Mouse (Mus musculus): ENCODE results near the gene Kdm5c. TPM values are rescaled to one million over a fixed set of nuclear protein-coding genes. Genes with fewer than 3 reads are reported as not detected.

Gene Kdm5c
- 25.2 and 33.0 TPM in 2 replicates for polyA plus RNA-seq (2012; ENCODE audit: insufficient read depth, insufficient read length, missing spikeins)

DNA sequence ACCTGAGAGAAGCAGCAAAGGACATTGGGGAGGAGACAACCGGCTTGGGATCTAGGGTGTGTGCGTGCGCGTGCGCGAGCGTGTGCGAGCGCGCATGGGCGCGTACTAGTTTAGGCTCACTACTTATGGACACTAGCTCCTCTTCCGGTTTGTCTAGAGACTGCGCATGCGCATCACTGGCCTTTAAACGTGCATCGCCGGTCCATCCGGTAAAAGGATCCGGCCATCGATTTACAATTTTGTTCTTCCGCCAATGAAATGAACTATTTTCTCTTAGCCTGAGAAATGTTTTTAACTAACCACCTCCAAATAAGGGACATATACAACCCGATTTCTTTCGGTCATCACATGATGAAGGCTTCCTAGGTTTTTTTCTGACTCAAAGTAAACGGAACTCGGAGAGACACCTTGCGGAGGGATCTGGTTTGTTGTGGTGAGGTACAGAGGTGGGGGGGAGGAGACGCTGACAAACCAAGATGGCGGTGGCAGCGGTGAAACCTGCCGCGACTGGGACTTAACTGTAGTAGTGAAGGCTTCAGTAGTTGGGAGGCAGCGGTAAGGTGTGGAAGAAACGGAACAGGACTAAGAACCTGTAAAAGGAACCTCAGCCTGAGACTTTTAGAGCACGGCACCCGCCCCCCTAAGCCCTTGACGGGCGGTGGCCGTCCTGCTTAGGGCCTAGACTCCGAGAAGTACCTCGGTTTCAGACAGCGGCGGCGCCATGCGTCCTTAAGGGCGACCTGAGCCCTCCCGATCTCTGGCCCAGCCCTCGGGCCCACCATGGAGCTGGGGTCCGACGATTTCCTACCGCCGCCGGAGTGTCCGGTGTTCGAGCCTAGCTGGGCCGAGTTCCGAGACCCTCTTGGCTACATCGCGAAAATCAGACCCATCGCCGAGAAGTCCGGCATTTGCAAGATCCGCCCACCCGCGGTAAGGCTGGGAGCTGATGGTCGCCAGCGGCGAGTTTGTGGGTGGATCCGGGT lies at the start of gene Kdm5c:
Gene Kdm5c (plus strand): TSS at position 240 of the 983 bp plus-strand sequence.
- 0 out of 2 replicates have a peak, but pooled peaks cover 2% of the 10 kb centered on the region for H3K4me1 ChIP-seq (ENCODE audit: control insufficient read depth, insufficient read depth, insufficient read length, low read length)
- H3K27ac ChIP-seq (replicated peaks; ENCODE audit: low read depth, low read length): peak within 1 kb of the TSS; percentile 96
- peak within 1 kb of the TSS; percentile 100 for H3K4me3 ChIP-seq (ENCODE audit: insufficient read depth, low read depth, low read length)

- Histone ChIP-seq H3K27ac (replicated peaks; ENCODE audit: low read depth, low read length) (no peak overlapping the region), H3K4me3 (ENCODE audit: insufficient read depth, low read depth, low read length) (no peak overlapping the region), H3K4me1 (ENCODE audit: control insufficient read depth, insufficient read depth, insufficient read length, low read length) (no peaks in the 10 kb centered on the region)
Measured at GRCm38 (mm10) chrX:152187151-152187550, 45.7 kb upstream of the Kdm5c start.

DNA sequence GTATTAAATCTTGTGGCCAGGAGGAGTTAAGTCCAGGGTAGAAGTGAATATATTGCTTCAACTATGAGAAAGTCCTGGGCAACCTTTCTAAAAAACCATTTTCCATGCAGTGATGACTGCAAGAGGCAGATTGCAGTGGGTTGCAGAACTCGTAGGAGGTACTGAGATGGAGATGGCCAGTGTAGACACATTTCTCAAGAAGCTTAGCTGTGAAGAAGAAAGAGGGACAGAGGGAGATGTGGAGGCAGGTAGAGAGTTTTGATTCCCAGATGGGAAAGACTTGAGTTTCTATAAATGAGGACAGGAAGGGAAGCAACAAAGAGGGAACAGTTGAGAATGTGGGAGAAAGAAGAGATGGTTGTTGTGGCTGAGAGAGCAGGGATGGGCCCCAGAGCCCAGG lies 41.6 kb upstream of the Kdm5c start:
- H3K27ac ChIP-seq (replicated peaks; ENCODE audit: low read depth, low read length): no peak overlapping the region
- H3K4me1 ChIP-seq (ENCODE audit: control insufficient read depth, insufficient read depth, insufficient read length, low read length): peaks cover 3% of the 10 kb centered on the region; the same call in 1 of the 2 replicates
- no peak overlapping the region for H3K4me3 ChIP-seq (ENCODE audit: insufficient read depth, low read depth, low read length)

DNA sequence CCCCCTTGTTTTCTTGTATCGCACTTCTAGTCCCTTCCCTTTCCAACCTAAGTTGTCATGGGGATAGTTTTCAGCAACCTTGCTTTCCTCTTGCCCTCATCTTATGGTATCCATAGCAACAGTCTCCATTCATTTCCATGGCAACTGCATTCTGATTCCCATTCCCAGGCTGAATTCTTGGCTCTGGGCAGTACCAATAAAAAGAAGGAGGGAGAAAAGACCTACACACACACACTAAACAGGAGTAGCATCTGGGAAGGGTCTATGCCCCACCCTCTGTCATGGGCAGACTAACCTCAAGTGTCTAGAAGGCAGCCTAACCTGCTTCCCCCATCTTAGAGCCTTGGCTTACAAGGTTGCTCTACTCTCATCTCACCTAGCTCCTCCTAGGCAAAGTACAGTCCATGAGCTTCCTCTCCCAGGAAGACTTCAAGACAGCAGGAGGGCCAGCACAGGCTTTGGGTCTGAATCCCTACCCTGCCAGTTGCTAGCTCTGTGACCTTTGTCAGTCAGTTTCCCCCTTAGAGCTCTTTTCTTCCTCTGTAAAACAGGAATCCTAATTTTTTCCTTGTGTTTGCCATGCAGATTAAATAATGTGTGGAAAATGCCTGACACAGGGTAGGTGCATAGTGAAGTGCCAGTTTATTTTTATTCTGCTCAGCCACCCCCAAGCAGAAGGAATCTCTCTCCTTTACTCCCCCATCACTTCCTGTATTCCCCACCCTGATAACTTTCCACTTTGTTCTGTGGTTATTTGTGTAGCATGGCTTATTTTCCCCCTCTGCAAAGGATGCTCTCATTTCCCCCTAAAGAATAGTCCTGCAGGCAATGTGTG lies 34.8 kb upstream of the Kdm5c start:
- H3K4me1 ChIP-seq (ENCODE audit: control insufficient read depth, insufficient read depth, insufficient read length, low read length): peaks cover 3% of the 10 kb centered on the region
- no peak overlapping the region for H3K4me3 ChIP-seq (ENCODE audit: insufficient read depth, low read depth, low read length)
- no peak overlapping the region for H3K27ac ChIP-seq (replicated peaks; ENCODE audit: low read depth, low read length)

- no peaks in the 10 kb centered on the region; the same call in 1 of the 2 replicates for H3K4me1 ChIP-seq (ENCODE audit: control insufficient read depth, insufficient read depth, insufficient read length, low read length)
- H3K27ac ChIP-seq (replicated peaks; ENCODE audit: low read depth, low read length): no peak overlapping the region
- no peak overlapping the region for H3K4me3 ChIP-seq (ENCODE audit: insufficient read depth, low read depth, low read length)
Measured at GRCm38 (mm10) chrX:152201737-152202421, 30.9 kb upstream of the Kdm5c start.

DNA sequence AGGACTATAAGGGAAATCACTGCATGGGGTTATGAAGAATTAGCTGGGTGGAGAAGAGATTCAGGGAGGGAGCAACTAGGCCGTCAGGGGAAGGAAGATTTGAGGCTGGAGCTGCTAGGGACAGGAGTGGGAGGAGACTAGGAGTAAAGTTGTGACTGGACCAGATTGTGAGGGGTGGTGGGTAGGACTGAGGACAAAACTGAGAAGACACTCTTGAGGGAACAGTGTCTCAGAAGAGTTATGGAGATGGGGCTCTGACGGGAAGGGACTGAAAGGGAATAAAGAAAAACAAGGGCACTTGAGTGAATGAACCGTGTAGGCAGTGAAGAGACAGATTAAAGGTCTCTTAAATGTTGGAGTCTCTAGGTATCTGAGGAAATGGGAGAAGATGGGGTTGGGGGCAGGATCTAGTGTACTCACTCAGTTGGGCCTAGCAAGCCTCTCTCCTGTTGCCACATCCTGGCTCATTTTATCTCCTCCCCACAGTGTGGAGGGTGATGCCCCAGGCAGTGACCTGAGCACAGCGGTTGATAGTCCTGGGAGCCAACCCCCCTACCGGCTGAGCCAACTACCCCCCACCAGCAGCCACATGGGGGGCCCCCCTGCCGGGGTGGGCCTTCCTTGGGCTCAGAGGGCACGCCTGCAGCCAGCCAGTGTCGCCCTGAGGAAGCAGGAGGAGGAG lies 30.3 kb upstream of the Kdm5c start:
- Histone ChIP-seq H3K4me1 (ENCODE audit: control insufficient read depth, insufficient read depth, insufficient read length, low read length) (no peaks in the 10 kb centered on the region; the same call in 1 of the 2 replicates), H3K4me3 (ENCODE audit: insufficient read depth, low read depth, low read length) (no peak overlapping the region), H3K27ac (replicated peaks; ENCODE audit: low read depth, low read length) (no peak overlapping the region)

DNA sequence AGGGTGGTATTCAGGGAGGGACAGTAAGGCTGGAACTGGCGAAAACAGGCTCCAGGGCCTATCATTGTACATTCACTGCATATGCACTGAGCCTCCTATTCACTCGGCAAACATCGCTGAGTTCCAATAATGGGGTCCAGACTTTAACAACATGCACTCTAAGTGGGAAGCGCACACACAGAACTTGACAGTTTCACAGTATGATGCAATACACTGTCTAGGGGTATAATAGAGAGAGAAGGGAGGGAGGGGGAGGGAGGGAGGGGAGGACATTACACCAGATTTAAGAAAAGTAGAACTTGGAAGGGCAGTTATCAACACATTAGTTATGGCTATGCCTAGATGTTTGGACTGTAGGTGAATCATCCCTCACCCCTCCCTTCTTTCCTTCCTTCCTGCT lies 29.6 kb upstream of the Kdm5c start:
- H3K4me1 ChIP-seq (ENCODE audit: control insufficient read depth, insufficient read depth, insufficient read length, low read length): no peaks in the 10 kb centered on the region
- no peak overlapping the region for H3K27ac ChIP-seq (replicated peaks; ENCODE audit: low read depth, low read length)
- no peak overlapping the region for H3K4me3 ChIP-seq (ENCODE audit: insufficient read depth, low read depth, low read length)

GRCm38 (mm10) chrX:152205486-152205885 lies 27.3 kb upstream of the Kdm5c start:
- no peaks in the 10 kb centered on the region for H3K4me1 ChIP-seq (ENCODE audit: control insufficient read depth, insufficient read depth, insufficient read length, low read length)
- no peak overlapping the region for H3K27ac ChIP-seq (replicated peaks; ENCODE audit: low read depth, low read length)
- H3K4me3 ChIP-seq (ENCODE audit: insufficient read depth, low read depth, low read length): no peak overlapping the region

- Histone ChIP-seq H3K27ac (replicated peaks; ENCODE audit: low read depth, low read length) (no peak overlapping the region), H3K4me1 (ENCODE audit: control insufficient read depth, insufficient read depth, insufficient read length, low read length) (no peaks in the 10 kb centered on the region), H3K4me3 (ENCODE audit: insufficient read depth, low read depth, low read length) (no peak overlapping the region)
Measured at GRCm38 (mm10) chrX:152214703-152215102, 18.1 kb upstream of the Kdm5c start.

GRCm38 (mm10) chrX:152218529-152218928 lies 14.3 kb upstream of the Kdm5c start:
- Histone ChIP-seq H3K4me3 (ENCODE audit: insufficient read depth, low read depth, low read length) (no peak overlapping the region), H3K4me1 (ENCODE audit: control insufficient read depth, insufficient read depth, insufficient read length, low read length) (no peaks in the 10 kb centered on the region; the same call in 1 of the 2 replicates), H3K27ac (replicated peaks; ENCODE audit: low read depth, low read length) (no peak overlapping the region)

DNA sequence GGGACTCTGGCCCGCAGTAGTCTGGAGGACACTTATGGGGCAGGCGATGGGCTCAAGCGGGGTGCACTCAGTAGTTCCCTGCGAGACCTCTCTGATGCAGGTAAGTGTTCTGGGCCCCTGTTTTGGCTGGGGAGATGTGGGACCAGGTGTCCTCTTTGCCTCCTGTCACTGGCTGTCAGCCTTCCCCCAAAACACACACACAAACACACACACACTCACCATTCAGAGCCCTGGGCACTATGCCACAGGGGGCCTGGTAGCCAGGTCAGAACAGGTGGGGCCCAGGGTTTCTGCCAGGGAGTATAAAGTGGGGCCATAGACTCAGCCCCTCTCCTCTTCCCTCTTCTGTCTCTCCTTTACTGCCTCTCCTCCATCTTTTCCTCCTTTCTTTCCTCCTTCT lies 11.1 kb upstream of the Kdm5c start:
- no peak overlapping the region for H3K27ac ChIP-seq (replicated peaks; ENCODE audit: low read depth, low read length)
- no peaks in the 10 kb centered on the region; the same call in 1 of the 2 replicates for H3K4me1 ChIP-seq (ENCODE audit: control insufficient read depth, insufficient read depth, insufficient read length, low read length)
- no peak overlapping the region for H3K4me3 ChIP-seq (ENCODE audit: insufficient read depth, low read depth, low read length)

DNA sequence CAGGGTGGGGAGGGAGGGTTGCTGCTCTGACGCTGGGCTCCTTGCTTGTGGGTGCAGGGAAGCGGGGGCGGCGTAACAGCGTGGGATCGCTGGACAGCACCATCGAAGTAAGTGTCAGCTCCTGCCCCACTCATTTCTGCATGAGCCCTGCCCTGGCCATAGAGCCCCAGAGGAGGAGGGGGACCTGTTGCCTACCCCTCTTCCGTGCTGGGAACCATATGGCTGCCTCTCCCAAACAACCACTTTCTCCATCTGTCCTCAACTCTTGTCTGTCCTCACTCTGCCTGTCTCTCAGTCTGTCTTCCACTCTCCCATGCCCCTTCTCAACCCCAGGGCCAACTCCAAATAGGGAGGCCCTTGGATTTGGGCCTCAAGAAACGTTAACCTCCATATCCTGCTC lies 10.6 kb upstream of the Kdm5c start:
- Histone ChIP-seq H3K4me3 (ENCODE audit: insufficient read depth, low read depth, low read length) (no peak overlapping the region), H3K4me1 (ENCODE audit: control insufficient read depth, insufficient read depth, insufficient read length, low read length) (no peaks in the 10 kb centered on the region; the same call in 1 of the 2 replicates), H3K27ac (replicated peaks; ENCODE audit: low read depth, low read length) (no peak overlapping the region)

GRCm38 (mm10) chrX:152223313-152223712 lies 9.5 kb upstream of the Kdm5c start:
- H3K4me1 ChIP-seq (ENCODE audit: control insufficient read depth, insufficient read depth, insufficient read length, low read length): no peaks in the 10 kb centered on the region; the same call in 1 of the 2 replicates
- H3K4me3 ChIP-seq (ENCODE audit: insufficient read depth, low read depth, low read length): no peak overlapping the region
- H3K27ac ChIP-seq (replicated peaks; ENCODE audit: low read depth, low read length): no peak overlapping the region

DNA sequence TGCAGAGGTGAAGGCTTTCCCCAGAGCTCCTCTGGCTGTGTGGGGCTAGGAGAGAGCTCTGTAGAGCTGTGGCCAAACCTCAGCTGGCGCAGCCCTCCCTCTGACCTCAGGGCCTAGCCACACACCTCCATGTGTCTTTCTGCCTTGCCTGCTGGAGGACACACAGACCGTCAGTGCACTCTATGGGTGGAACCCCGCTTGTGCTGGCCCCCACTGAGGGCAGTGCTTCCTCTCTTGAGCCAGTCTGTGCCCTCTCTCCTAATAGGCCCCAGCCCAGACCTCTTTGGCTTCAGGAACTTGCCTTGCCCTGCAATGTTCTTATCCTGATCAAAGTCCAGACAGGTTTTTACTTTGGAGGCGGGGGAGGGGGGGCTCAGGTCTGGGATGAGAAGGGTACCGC lies 8.5 kb upstream of the Kdm5c start:
- H3K4me3 ChIP-seq (ENCODE audit: insufficient read depth, low read depth, low read length): no peak overlapping the region
- H3K27ac ChIP-seq (replicated peaks; ENCODE audit: low read depth, low read length): 0 out of 2 replicates have a peak overlapping the region, but pooled peaks have one; percentile 56
- H3K4me1 ChIP-seq (ENCODE audit: control insufficient read depth, insufficient read depth, insufficient read length, low read length): no peaks in the 10 kb centered on the region; the same call in 1 of the 2 replicates

Measured in brown adipose tissue, adult 24 weeks (tissue).